Mouse (Mus musculus) liver, embryonic 16.5 days (tissue): ENCODE measurements around the gene Bace2. TPM values are rescaled to one million over a fixed set of nuclear protein-coding genes. Genes with fewer than 3 reads are reported as not detected.
A peak's percentile ranks its signal among the peaks of the same experiment; 100 is the strongest.

Experiments used
- ATAC-seq: fragments of 200-750 bp; cut with Nextera tagmentation; 2 replicates; pipeline ENCODE4 v1.8.0; 2017; ENCODE audit warnings: low read depth, mild to moderate bottlenecking, moderate number of reproducible peaks, moderate library complexity
- H3K27ac ChIP-seq: fragments of 300-500 bp; sonication (generic); 2 replicates; pipeline ENCODE4 v1.5.1; 2014; ENCODE audit warnings: mild to moderate bottlenecking, low read length
- H3K27me3 ChIP-seq: fragments of 300-500 bp; sonication (generic); 2 replicates; pipeline ENCODE4 v1.6.1; 2014; ENCODE audit warnings: low read depth, low read length, mixed read lengths; ENCODE audit not compliant: control insufficient read depth, insufficient read depth
- H3K36me3 ChIP-seq: fragments of 300-500 bp; sonication (generic); 2 replicates; pipeline ENCODE4 v1.6.1; 2014; ENCODE audit warnings: mild to moderate bottlenecking; ENCODE audit not compliant: control insufficient read depth, insufficient read depth
- H3K4me1 ChIP-seq: fragments of 300-500 bp; sonication (generic); 2 replicates; pipeline ENCODE4 v1.6.1; 2014; ENCODE audit warnings: low read depth, low read length, mixed read lengths; ENCODE audit not compliant: control insufficient read depth
- H3K4me2 ChIP-seq: fragments of 300-500 bp; sonication (generic); 2 replicates; pipeline ENCODE4 v1.6.1; 2014; ENCODE audit warnings: low read depth, low read length, mixed read lengths
- H3K4me3 ChIP-seq: fragments of 300-500 bp; sonication (generic); 2 replicates; pipeline ENCODE4 v1.5.1; 2014; ENCODE audit warnings: low read depth, mild to moderate bottlenecking, low read length
- H3K9ac ChIP-seq: fragments of 300-500 bp; sonication (generic); 2 replicates; pipeline ENCODE4 v1.6.1; 2014; ENCODE audit warnings: low read depth, low read length
- H3K9me3 ChIP-seq: fragments of 300-500 bp; sonication (generic); replicated peaks from 2 replicates; pipeline ENCODE4 v1.6.1; 2016; ENCODE audit warnings: low read length; ENCODE audit not compliant: control insufficient read depth
- WGBS: fragments of 180-500 bp; shearing (Covaris S2); extraction: QIAGEN DNeasy Blood & Tissue Kit; methylation state at CpG from one replicate; pipeline ENCODE4 v1.1.7; 2014; ENCODE audit not compliant: insufficient replicate concordance; 5-methylcytosine and 5-hydroxymethylcytosine counted together
- polyA plus RNA-seq: library from polyadenylated mRNA; unstranded; fragments of >200 nt; fragmentation: Nextera tagmentation; extraction: Ambion mirVana; gene quantifications from 2 replicates; pipeline ENCODE4 v1.2.1, GENCODE M21; 2015

The Bace2 gene
- polyA plus RNA-seq, 1 experiment from 2014 or later, result 6.7 TPM

DNA sequence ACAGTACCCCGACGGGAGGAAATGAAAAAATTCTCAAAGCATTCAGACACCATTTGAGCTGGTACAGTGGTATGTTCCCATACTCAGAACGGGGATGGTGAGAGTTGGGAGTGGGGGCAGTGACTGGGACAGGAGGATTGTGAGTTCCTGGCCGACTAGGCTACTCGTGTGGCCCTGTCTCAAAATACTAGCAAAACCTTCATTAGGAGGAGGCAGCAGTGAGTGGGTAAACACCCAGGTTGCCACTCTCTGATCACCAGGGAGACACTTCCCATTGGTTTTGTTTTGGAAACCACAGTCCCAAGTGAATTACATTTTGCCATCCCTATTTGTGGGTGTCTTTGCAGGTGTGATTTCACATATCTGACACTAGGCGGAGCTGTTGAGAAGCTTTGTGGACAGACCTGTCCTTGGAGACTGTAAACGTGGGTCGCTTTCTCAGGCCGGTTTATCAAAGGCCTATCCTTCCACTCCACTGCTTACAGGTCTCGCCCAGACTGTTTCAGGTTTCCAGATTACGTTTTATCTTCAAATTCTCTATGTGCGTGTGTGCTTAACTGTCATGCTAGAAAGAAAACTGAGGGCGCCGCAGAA is 87.2 kb downstream of the Bace2 start:
- WGBS, result 37% methylated on average over 14 of the region's 14 CpGs
- Histone ChIP-seq H3K9me3 (no peaks in the 10 kb centered on the region), H3K4me3 (no peak overlapping the region), H3K27me3 (no peaks in the 10 kb centered on the region), H3K27ac (no peak overlapping the region), H3K4me2 (no peak overlapping the region), H3K4me1 (no peaks in the 10 kb centered on the region), H3K36me3 (no peaks in the 10 kb centered on the region), H3K9ac (no peak overlapping the region)
- ATAC-seq, result peak; percentile 41; the same call in 1 of the 2 replicates

DNA sequence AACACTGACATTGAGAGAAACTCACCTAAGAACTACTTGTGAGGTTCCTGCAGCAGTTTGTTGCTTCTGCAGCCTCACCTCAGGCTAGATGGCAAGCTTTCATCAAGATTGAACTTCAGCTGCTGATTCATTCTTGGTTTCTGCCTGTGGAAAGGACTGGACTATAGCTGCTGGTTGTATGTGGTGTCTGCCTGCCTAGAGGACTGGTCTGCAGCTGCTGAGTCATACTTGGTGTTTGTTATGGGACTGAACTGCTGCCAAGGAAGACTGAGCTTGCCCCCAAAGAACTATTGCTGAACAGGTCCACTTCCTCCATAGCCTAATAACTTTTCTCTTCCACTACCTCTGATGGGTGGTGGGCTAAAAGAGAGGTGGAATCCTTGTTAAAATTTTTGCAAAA is 90.8 kb downstream of the Bace2 start:
- no peak overlapping the region for H3K9ac ChIP-seq
- no peak overlapping the region for H3K4me2 ChIP-seq
- H3K9me3 ChIP-seq, result no peaks in the 10 kb centered on the region
- no peaks in the 10 kb centered on the region for H3K27me3 ChIP-seq
- H3K4me3 ChIP-seq, result no peak overlapping the region
- H3K4me1 ChIP-seq, result no peaks in the 10 kb centered on the region
- no peak overlapping the region for H3K27ac ChIP-seq
- no peak for ATAC-seq
- H3K36me3 ChIP-seq, result no peaks in the 10 kb centered on the region

DNA sequence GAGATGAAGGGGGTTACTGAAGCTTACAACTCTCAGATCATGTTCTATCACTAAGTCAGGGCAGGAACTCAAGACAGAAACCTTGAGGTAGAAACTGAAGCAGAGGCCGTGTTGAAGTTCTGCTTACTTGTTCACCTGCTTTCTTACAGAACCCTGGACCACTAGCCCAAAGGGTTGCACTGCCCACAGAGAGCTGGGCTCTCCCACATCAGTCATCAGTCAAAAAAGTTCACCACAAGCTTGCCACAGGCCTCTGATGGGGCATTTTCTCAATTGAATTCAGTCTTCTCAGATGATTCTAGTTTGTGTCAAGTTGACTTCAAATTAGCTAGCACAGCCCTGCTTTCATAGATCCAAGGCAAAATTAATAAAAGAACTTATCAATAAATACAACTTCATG is 103.3 kb downstream of the Bace2 start:
- Histone ChIP-seq H3K9ac (no peak overlapping the region), H3K36me3 (no peaks in the 10 kb centered on the region), H3K27ac (no peak overlapping the region), H3K27me3 (no peaks in the 10 kb centered on the region), H3K4me1 (no peaks in the 10 kb centered on the region), H3K9me3 (no peaks in the 10 kb centered on the region), H3K4me3 (no peak overlapping the region), H3K4me2 (no peak overlapping the region)
- 55% methylated on average over 1 of the region's 1 CpGs for WGBS
- no peak for ATAC-seq

DNA sequence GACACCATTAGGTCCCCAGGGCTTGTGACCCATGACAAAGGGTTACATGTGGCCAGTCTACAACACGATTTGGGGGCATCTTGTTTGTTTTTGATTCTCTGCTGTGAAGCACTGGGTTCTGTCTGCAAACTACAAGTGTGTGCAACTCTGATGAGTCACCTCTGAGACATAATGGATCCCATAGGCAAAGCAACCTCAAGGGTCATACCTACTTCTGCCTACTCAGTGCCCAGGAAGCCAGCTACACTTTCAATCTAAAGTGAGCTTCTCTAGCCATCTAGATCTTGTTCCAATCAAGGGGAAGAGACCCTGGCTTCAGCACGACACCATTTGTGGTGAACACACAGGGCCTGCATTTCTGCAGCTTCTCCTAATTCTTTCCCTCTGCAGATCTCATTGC is 104.7 kb downstream of the Bace2 start:
- H3K4me2 ChIP-seq, result no peak overlapping the region
- 48% methylated on average over 2 of the region's 2 CpGs for WGBS
- ATAC-seq, result no peak
- no peaks in the 10 kb centered on the region for H3K9me3 ChIP-seq
- H3K36me3 ChIP-seq, result no peaks in the 10 kb centered on the region
- H3K9ac ChIP-seq, result no peak overlapping the region
- H3K4me3 ChIP-seq, result no peak overlapping the region
- no peak overlapping the region for H3K27ac ChIP-seq
- H3K4me1 ChIP-seq, result no peaks in the 10 kb centered on the region
- H3K27me3 ChIP-seq, result no peaks in the 10 kb centered on the region

DNA sequence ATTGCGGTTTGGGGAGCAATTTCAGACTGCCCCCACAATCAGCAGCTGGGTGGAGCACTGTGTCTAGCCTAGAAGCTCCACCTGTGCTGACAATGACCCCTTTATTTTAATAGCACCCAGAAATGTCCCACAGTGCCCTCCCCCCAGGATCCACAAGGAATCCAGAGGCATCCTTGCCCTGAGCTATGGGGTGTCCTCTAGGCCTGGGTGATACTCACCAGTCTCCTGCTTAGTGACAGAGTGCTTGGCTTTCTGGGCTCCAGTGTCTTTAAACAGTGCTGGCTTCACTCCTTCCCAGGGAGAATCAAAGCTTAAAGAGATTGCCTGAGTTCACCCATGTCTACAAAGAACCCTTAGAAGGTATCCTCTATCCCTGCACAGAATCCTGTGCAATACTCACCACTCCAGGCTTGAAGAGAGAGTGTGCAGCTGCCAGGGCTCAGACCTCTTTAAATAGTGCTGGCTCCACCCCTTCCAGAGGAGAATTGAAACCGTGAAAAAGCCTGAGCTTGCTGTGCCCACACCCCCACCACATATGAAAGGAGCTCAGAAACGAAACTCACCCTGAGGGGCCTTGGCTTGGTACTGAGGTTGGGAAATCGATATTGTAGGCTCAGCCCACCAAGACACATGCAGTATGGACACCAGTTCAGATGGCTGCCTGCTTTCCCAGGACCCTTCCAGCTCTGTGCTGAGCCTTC is 106.1 kb downstream of the Bace2 start, which contains the start of gene Mx1:
Gene Mx1, minus strand, starts transcription at position 427 of the 701 bp plus-strand sequence.
- Histone ChIP-seq H3K4me3 (no peak within 1 kb of the TSS), H3K4me1 (no peaks in the 10 kb centered on the region), H3K9ac (no peak within 1 kb of the TSS), H3K4me2 (no peak within 1 kb of the TSS), H3K27me3 (no peaks in the 10 kb centered on the region), H3K36me3 (no peaks in the 10 kb centered on the region), H3K9me3 (no peaks in the 10 kb centered on the region), H3K27ac (no peak within 1 kb of the TSS)
- ATAC-seq, result peak; percentile 60
- WGBS, result 18% methylated on average over 4 of the region's 4 CpGs

DNA sequence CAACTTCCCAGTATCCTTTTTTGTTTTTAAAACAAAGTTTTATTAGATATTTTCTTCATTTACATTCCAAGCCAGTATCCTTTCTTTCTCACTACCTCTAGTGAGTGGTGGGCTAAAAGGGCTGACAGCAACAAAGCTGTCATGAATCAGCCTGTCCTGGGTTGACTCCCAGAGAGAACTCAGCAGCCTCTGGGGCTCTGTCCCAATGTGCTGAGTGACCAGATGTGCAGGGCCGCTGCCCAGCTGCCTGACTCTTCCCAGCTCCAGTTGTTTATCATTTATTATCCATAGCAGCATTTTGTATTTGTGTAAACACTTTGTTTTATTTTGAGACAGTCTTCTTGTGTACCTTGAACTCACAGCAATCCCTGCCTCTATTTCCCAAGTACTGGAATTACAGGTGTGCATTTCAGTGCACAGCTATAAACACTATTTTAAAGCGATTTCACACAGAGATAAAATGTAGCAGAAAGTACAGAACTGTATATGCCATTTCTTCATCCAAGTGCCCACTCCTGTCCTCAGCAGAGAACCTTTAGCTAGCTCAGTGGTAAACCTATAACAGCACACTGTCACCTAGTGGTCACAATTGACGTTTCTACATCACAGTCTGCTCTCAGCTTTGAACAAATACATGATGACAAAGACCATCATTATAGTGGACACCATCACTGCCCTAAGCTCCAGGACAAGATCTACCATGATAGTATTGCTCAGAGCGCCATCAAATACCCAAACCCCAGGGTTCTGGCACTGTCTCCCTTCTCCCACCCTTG is 109.8 kb downstream of the Bace2 start:
- 34% methylated on average over 4 of the region's 4 CpGs for WGBS

DNA sequence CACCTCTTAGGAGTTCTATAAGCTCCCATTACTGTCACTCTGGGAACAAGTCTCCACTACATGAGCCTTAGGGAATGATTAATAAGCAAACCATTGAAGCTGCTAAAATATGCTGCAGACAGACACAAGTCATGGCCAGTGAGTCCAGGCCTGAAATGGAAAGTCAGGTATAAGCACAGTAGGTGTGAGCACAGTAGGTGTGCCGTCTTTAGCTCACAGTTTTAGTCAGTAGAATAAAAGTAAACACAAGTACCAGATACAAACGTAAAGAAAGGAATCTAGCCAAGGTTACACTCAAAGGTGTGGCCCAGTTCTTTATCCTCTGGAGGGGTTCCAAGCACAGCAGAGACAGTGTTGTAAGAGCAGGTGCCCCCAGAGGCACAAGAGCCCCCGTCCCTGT is 110.9 kb downstream of the Bace2 start:
- Histone ChIP-seq H3K9ac (no peak overlapping the region), H3K4me3 (no peak overlapping the region), H3K4me1 (no peaks in the 10 kb centered on the region), H3K27me3 (no peaks in the 10 kb centered on the region), H3K4me2 (no peak overlapping the region), H3K36me3 (no peaks in the 10 kb centered on the region), H3K9me3 (no peaks in the 10 kb centered on the region), H3K27ac (no peak overlapping the region)
- no peak for ATAC-seq
- WGBS, result 43% methylated on average over 3 of the region's 3 CpGs

More for the DNA sequence above, 109.8 kb downstream of the Bace2 start:
- Histone ChIP-seq H3K27me3 (no peaks in the 10 kb centered on the region), H3K36me3 (no peaks in the 10 kb centered on the region), H3K9me3 (no peaks in the 10 kb centered on the region), H3K4me3 (no peak overlapping the region), H3K4me2 (no peak overlapping the region), H3K9ac (no peak overlapping the region), H3K4me1 (no peaks in the 10 kb centered on the region), H3K27ac (no peak overlapping the region)
- no peak for ATAC-seq

DNA sequence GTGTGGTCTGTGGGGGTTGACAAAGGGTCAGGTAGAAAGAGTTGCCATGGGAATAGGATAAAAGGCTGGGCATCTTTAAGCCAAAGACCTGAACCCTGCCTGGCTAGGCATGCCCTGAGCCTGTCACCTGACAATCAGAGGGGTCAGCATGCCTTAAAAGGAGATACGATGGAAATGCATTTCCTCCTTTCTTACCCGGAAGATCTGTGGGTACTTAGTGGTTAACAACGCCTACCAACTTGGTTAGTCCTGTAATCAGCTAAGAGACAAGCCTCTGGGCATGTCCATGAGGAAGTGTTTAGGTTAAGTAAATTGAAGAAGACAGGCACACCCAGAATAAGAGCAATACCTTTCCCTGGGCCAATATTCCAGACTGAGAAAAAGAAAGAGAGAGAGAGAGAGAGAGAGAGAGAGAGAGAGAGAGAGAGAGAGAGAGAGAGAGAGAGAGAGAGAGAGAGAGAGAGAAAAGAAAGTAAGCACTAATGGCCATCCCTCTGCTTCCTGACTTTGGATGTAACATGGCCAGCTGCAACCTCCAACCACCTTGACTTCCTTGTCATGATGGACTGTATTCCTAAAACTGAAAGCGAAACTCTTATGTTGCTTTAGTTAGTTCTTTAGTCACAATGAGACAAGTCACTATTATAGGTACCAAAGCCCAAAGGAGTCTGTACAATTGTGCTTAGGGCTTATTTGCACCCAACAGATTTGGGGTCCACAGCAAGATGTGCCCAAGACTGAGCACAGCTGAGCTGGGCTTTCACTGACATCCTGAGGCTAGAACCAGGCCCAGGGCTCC is 111.7 kb downstream of the Bace2 start:
- no peaks in the 10 kb centered on the region for H3K9me3 ChIP-seq
- H3K4me3 ChIP-seq, result no peak overlapping the region
- no peaks in the 10 kb centered on the region for H3K27me3 ChIP-seq
- WGBS, result 30% methylated on average over 4 of the region's 4 CpGs
- no peak overlapping the region for H3K9ac ChIP-seq
- no peaks in the 10 kb centered on the region for H3K4me1 ChIP-seq
- H3K4me2 ChIP-seq, result no peak overlapping the region
- H3K36me3 ChIP-seq, result no peaks in the 10 kb centered on the region
- H3K27ac ChIP-seq, result no peak overlapping the region
- no peak for ATAC-seq
